Mouse (Mus musculus) limb, embryonic 15.5 days (tissue): Measurements from ENCODE around the gene Aldh3b2. TPM values are rescaled to one million over a fixed set of nuclear protein-coding genes. Genes with fewer than 3 reads are reported as not detected.
"Not testable (repeated sequence)": the region's sequence is repeated elsewhere in the genome, so short reads cannot be mapped to it uniquely, and the experiment has no call there.

Experiments
- ATAC-seq: fragments of 200-750 bp; cut with Nextera tagmentation; 2 replicates; pipeline ENCODE4 v1.8.0; 2017; ENCODE audit warnings: low read depth, moderate TSS enrichment; ENCODE audit not compliant: insufficient number of reproducible peaks, low FRiP score, low TSS enrichment
- H3K27ac ChIP-seq: fragments of 300-500 bp; sonication (generic); 2 replicates; pipeline ENCODE4 v1.5.1; 2015; ENCODE audit warnings: moderate library complexity, mild to moderate bottlenecking, inconsistent platforms
- H3K27me3 ChIP-seq: fragments of 300-500 bp; sonication (generic); 2 replicates; pipeline ENCODE4 v1.6.1; 2015; ENCODE audit warnings: inconsistent platforms
- H3K36me3 ChIP-seq: fragments of 300-500 bp; sonication (generic); 2 replicates; pipeline ENCODE4 v1.6.1; 2015; ENCODE audit warnings: inconsistent platforms
- H3K4me1 ChIP-seq: fragments of 300-500 bp; sonication (generic); 2 replicates; pipeline ENCODE4 v1.6.1; 2015; ENCODE audit warnings: inconsistent platforms
- H3K4me2 ChIP-seq: fragments of 300-500 bp; sonication (generic); 2 replicates; pipeline ENCODE4 v1.6.1; 2015; ENCODE audit warnings: mild to moderate bottlenecking, inconsistent platforms
- H3K4me3 ChIP-seq: fragments of 300-500 bp; sonication (generic); 2 replicates; pipeline ENCODE4 v1.5.1; 2015; ENCODE audit warnings: mild to moderate bottlenecking, inconsistent platforms
- H3K9ac ChIP-seq: fragments of 300-500 bp; sonication (generic); 2 replicates; pipeline ENCODE4 v1.6.1; 2015; ENCODE audit warnings: inconsistent platforms
- H3K9me3 ChIP-seq: fragments of 300-500 bp; sonication (generic); 2 replicates; pipeline ENCODE4 v1.6.1; 2016; ENCODE audit warnings: inconsistent platforms
- WGBS: fragments of 180-500 bp; shearing (Covaris S2); methylation state at CpG from one replicate; pipeline ENCODE4 v1.1.7; 2015; 5-methylcytosine and 5-hydroxymethylcytosine counted together
- polyA plus RNA-seq: library from polyadenylated mRNA; unstranded; fragments of >200 nt; fragmentation: Nextera tagmentation; extraction: Ambion mirVana; gene quantifications from 2 replicates; pipeline ENCODE4 v1.2.1, GENCODE M21; 2015

Aldh3b2 gene
- polyA plus RNA-seq, 1 experiment from 2014 or later = 37.2 TPM

DNA sequence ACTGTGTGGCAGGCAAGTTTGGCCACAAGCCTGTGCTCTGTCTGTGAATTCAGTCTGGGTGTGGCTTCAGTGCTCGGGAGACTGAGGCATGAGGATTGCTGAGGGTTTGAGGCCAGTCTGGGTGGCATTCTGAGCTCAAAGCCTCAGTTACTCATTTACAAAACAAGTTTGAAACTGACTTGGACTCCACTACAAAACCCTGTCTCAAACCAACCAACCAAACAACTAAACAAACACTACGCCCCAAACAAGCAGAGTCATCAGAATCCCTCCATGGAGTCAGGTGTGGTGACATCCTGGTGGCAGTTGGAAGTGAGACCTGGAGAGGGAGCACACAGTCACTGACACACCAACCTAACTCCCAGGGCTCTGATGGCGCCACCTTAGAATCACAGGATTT, 21.8 kb upstream of the Aldh3b2 start:
- no peak overlapping the region for H3K27ac ChIP-seq
- no peaks in the 10 kb centered on the region for H3K36me3 ChIP-seq
- 75% methylated on average over 3 of the region's 3 CpGs for WGBS
- no peaks in the 10 kb centered on the region for H3K27me3 ChIP-seq
- H3K4me3 ChIP-seq = no peak overlapping the region
- H3K9me3 ChIP-seq = no peaks in the 10 kb centered on the region
- H3K4me2 ChIP-seq = no peak overlapping the region
- no peak overlapping the region for H3K9ac ChIP-seq
- ATAC-seq = no peak
- H3K4me1 ChIP-seq = no peaks in the 10 kb centered on the region; the same call in 1 of the 2 replicates

DNA sequence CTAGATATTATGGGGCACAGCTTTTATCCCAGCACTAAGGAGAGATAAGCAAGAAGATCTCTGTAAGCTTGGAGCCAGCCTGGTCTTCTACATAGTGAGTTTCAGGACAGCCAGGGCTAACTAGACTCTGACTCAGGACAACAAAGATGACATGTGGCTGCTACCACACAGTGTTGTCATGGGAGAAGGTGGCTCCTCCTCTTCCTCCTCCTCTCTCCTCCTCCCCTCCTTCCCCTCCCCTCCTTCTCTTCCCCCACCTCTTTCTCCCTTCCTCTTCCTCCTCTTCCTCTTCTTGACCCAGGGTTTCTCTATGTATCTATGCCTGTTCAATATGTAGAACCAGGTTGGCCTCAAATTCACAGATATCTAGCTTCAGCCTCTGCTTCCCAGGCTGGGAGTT, 20.7 kb upstream of the Aldh3b2 start:
- Histone ChIP-seq H3K4me2 (no peak overlapping the region), H3K9ac (no peak overlapping the region), H3K27me3 (no peaks in the 10 kb centered on the region), H3K9me3 (no peaks in the 10 kb centered on the region), H3K4me1 (no peaks in the 10 kb centered on the region), H3K4me3 (no peak overlapping the region), H3K27ac (no peak overlapping the region), H3K36me3 (no peaks in the 10 kb centered on the region)
- ATAC-seq = no peak

DNA sequence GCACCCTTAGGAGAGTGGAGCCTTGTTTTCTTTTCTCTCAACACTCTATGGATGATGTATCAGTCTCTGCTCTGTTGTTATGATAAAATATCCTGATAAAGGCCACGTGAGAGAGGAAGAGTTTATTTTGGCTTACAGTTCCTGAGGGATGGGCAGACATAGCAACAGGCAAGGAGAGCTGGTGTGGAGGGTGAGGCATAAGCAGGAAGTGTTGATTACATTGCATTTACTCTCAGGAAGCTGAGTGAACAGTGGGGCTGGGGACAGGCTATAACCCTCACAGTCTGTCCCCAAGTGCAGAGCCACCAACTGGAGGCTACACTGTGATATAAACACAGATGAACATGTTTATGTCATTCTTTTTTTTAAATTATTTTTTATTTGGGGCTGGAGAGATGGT, 20.0 kb upstream of the Aldh3b2 start:
- Histone ChIP-seq H3K27me3 (no peaks in the 10 kb centered on the region), H3K4me3 (no peak overlapping the region), H3K4me1 (no peaks in the 10 kb centered on the region), H3K9me3 (no peaks in the 10 kb centered on the region), H3K9ac (no peak overlapping the region), H3K36me3 (no peaks in the 10 kb centered on the region), H3K27ac (no peak overlapping the region), H3K4me2 (no peak overlapping the region)
- ATAC-seq = no peak
- 50% methylated on average over 1 of the region's 1 CpGs for WGBS

DNA sequence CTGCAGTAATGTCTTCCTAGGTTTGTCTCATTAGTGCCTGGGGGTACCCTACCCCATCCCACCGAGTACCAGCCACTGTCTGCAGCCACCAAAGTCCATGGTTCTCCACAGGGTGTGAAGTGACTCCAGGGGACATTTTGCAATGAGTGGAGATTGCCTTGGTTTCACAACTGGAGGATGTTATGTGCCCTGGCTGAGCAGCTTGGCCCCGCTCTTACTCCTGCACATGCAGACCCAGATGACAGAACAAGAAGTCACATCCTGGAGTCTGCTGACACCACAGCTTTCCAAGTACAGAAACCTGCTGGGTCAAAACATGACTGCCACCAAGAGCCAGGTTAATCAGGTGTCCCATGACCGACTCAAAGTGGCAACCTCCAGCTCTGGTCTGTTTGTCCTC, 17.1 kb upstream of the Aldh3b2 start:
- Histone ChIP-seq H3K4me1 (peaks cover 4% of the 10 kb centered on the region), H3K9ac (no peak overlapping the region), H3K4me3 (no peak overlapping the region), H3K4me2 (no peak overlapping the region), H3K36me3 (no peaks in the 10 kb centered on the region), H3K9me3 (no peaks in the 10 kb centered on the region), H3K27me3 (no peaks in the 10 kb centered on the region), H3K27ac (no peak overlapping the region)
- ATAC-seq = no peak
- 76% methylated on average over 3 of the region's 3 CpGs for WGBS

DNA sequence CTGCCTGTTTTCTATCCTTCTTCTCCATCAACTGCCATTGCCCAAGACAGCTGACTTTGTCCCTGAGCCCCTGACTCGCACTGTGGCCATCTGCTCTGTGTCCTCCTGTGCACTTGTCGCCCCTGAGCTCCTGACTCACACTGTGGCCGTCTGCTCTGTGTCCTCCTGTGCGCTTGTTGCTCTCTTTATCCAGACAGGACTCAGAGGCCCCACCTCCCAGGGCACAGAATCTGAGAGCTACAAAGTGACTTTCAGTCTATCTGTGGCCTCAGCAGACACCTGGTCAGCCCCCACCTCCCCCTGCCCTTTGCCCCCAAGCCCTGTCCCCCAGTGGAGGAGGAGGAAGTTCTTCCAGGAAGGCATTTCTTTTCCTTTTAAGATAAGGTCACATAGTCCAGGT, 16.3 kb upstream of the Aldh3b2 start:
- Histone ChIP-seq H3K4me1 (peaks cover 4% of the 10 kb centered on the region), H3K4me2 (no peak overlapping the region), H3K9ac (no peak overlapping the region), H3K27ac (no peak overlapping the region), H3K4me3 (no peak overlapping the region), H3K36me3 (no peaks in the 10 kb centered on the region), H3K9me3 (no peaks in the 10 kb centered on the region), H3K27me3 (no peaks in the 10 kb centered on the region)
- ATAC-seq = no peak
- 51% methylated on average over 4 of the region's 4 CpGs for WGBS

DNA sequence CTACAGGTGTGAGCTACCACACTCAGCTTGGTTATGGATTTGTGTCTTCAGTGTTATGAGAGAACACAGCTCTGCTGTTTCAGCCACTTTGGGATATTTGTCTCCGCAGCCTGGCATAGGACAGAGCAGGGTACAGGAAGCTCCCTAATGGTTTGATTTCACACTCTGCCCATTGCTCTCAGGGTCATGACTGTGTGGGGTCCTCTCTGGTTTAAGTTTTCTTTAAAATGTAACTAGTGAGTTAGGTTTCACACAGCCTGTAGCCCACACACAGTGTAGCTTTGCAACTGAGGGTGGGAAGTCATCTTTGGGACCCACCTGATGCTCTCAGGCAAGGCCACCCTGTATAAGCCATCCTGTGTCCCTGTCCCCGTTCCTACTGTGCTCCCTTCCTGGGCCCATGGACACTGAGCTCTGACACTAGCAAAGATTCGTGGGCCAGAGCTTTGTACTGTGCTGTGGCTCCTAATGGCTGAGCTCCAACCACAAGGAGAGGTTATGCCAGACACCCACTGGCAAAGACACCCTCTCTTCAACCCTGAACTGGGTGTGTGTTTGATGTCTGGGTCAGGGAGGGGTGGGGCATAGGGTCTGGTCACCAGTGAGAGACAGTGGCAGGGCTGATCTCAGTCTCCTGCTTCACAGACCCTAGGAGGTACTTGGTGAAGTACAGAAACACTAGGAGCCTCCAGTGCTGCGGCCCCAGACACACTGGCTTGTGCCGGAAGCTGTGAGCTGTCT, 14.7 kb upstream of the Aldh3b2 start:
- ATAC-seq = not testable (repeated sequence)
- WGBS = 78% methylated on average over 5 of the region's 5 CpGs

DNA sequence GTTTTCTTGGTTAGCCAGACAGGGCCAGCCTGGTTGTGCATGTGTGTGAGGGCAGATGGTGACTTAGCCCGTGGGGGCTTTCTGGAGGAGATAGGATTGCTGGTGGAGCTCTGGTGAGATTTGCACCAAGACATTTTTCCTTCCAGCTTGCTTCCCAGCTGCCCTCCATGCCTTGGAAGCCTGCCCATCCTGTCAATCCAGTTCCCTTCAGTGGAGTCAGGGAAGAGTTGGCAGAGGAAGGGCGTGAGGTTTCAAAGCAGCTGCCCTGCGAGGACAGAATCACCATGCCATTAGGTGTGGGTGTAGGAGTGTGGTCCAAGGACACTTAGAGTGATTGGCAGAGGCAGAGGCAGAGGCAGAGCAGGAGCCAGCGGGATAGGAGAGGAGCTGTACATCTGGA, 13.7 kb upstream of the Aldh3b2 start, which contains the start of gene Aldh3b3:
Gene Aldh3b3, plus strand, starts transcription at position 176 of the 400 bp plus-strand sequence.
- ATAC-seq = no peak

More for the DNA sequence above, 14.7 kb upstream of the Aldh3b2 start:
- H3K4me2 ChIP-seq, H3K9ac ChIP-seq, H3K9me3 ChIP-seq, H3K36me3 ChIP-seq, H3K4me1 ChIP-seq, H3K27me3 ChIP-seq, H3K4me3 ChIP-seq, H3K27ac ChIP-seq: not testable (repeated sequence)

DNA sequence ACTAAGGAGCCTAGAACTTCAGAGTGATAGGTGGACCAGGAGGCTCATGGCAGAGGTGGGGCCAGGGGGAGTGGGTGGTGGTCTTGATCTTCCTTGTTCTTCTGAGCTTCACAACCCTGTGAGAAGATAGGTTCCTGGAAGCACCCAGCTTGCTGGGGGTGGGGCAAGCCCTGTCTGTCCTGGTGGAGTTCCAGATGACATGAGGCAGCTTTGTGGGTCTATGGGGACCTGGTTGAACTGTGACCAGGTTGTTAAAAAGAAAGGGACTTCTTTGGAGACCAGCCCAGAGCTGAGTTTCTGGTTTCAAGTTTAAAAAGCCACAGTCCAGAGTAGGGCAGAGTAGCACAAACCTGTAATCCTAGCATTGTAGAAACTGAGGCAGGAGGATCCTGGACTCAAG, 13.1 kb upstream of the Aldh3b2 start:
- Histone ChIP-seq H3K27ac (no peak overlapping the region), H3K9me3 (no peaks in the 10 kb centered on the region), H3K4me2 (no peak overlapping the region), H3K36me3 (no peaks in the 10 kb centered on the region), H3K9ac (no peak overlapping the region), H3K4me3 (no peak overlapping the region), H3K27me3 (no peaks in the 10 kb centered on the region), H3K4me1 (peaks cover 4% of the 10 kb centered on the region)
- no peak for ATAC-seq

More for the DNA sequence above, 13.7 kb upstream of the Aldh3b2 start, which contains the start of gene Aldh3b3:
- H3K9me3 ChIP-seq = no peaks in the 10 kb centered on the region
- no peak within 1 kb of the TSS for H3K4me3 ChIP-seq
- H3K27ac ChIP-seq = no peak within 1 kb of the TSS
- H3K36me3 ChIP-seq = no peaks in the 10 kb centered on the region
- no peak within 1 kb of the TSS for H3K9ac ChIP-seq
- H3K4me1 ChIP-seq = peaks cover 4% of the 10 kb centered on the region
- no peak within 1 kb of the TSS for H3K4me2 ChIP-seq
- H3K27me3 ChIP-seq = no peaks in the 10 kb centered on the region
- 59% methylated on average over 4 of the region's 4 CpGs for WGBS

DNA sequence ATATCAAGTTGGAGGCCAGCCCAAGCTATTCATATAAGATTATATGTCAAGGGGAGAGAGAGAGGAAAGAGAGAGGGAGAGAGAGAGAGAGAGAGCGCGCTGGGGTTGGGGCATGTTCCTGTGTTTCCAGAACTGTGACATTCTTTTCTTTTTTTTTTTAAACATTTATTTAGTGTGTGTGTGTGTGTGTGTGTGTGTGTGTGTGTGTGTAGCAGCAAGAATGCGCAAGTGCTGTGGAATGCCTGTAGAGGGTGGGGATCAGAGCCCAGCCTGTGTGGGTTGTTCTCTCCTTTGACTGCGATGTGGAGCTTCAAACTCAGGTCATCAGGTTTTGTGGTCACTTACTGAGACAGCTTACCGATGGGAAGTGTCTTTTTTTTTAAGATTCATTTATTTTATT, 11.9 kb upstream of the Aldh3b2 start:
- H3K4me1 ChIP-seq = peaks cover 4% of the 10 kb centered on the region
- H3K4me2 ChIP-seq = no peak overlapping the region
- no peaks in the 10 kb centered on the region for H3K27me3 ChIP-seq
- no peaks in the 10 kb centered on the region for H3K36me3 ChIP-seq
- H3K9ac ChIP-seq = no peak overlapping the region
- ATAC-seq = no peak
- no peak overlapping the region for H3K4me3 ChIP-seq
- WGBS = 58% methylated on average over 5 of the region's 5 CpGs
- H3K27ac ChIP-seq = no peak overlapping the region
- no peaks in the 10 kb centered on the region for H3K9me3 ChIP-seq

DNA sequence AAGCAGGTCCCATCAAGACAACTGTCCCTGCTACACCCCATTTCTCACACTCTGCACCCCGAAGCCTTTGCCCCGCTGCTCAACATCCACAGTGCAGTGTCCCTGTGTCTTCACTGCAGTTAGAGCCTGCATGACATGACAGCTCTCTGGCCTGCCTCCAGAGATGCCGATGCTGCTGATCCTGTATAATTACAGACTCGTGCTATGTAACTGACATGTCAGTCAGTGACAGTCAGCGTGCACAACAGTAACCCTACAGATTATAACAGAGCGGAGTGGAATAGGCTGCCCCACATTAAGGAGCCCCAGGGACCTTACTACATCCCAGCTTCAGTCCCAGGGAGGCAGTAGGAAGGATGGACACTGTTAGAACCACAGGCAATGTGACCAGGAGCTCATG, 10.3 kb upstream of the Aldh3b2 start:
- not testable (repeated sequence) for H3K9me3 ChIP-seq, H3K27ac ChIP-seq, H3K36me3 ChIP-seq, H3K4me2 ChIP-seq, H3K4me3 ChIP-seq, ATAC-seq, H3K4me1 ChIP-seq, H3K9ac ChIP-seq, H3K27me3 ChIP-seq
- 79% methylated on average over 6 of the region's 6 CpGs for WGBS

DNA sequence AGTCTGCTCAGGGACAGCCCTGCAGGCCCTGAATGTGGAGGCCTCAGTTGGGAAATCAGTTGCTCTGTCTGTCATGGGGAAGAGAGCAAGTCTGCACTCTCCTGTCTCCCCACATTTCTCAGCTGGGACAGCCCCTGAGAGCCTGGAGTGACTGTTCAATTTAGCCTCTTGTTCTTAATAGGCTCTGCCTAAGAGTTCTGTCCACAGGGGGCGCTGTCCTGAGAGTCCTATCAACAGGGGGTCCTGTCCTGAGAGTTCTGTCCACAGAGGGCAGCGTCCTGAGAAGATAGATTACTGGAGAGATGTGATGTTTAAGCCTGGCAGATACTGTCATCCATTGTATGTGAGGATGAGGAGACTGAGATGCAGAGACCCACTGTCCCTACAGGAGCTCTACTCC, 9.7 kb upstream of the Aldh3b2 start:
- Histone ChIP-seq H3K9me3 (no peaks in the 10 kb centered on the region), H3K4me2 (no peak overlapping the region), H3K27ac (no peak overlapping the region), H3K27me3 (no peaks in the 10 kb centered on the region), H3K4me3 (no peak overlapping the region), H3K36me3 (no peaks in the 10 kb centered on the region), H3K4me1 (peaks cover 4% of the 10 kb centered on the region), H3K9ac (no peak overlapping the region)
- 21% methylated on average over 2 of the region's 2 CpGs for WGBS
- ATAC-seq = no peak

DNA sequence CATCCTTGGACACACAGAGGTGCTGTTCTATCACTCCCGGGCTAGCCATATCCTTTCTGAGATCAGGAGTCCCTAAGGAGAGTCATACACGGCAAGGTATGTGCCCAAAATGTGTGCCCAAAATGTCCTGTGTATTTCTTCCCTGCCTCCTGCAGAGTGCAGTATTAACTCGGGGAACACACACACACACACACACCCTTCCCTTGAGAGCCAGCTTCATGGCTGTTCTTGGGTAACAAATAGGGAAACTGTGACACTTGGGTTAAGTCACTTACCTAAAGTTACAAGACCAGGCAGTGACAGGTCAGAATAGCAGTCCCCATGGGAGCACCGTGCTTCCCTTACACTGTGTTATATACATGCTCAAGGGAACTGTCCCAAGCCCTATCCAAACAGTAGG, 8.1 kb upstream of the Aldh3b2 start:
- H3K4me3 ChIP-seq = no peak overlapping the region
- H3K27ac ChIP-seq = no peak overlapping the region
- H3K9me3 ChIP-seq = no peaks in the 10 kb centered on the region
- peaks cover under 1% of the 10 kb centered on the region for H3K4me1 ChIP-seq
- H3K4me2 ChIP-seq = no peak overlapping the region
- no peaks in the 10 kb centered on the region for H3K36me3 ChIP-seq
- no peaks in the 10 kb centered on the region for H3K27me3 ChIP-seq
- no peak for ATAC-seq
- WGBS = 66% methylated on average over 4 of the region's 4 CpGs
- H3K9ac ChIP-seq = no peak overlapping the region
